Mouse (Mus musculus) kidney, embryonic 14.5 days (tissue): Measurements from ENCODE around the gene Tmc8. TPM values are rescaled to one million over a fixed set of nuclear protein-coding genes. Genes with fewer than 3 reads are reported as not detected.
A peak's percentile ranks its signal among the peaks of the same experiment; 100 is the strongest.

ENCODE experiments used
- ATAC-seq: fragments of 200-750 bp; cut with Nextera tagmentation; 2 replicates; pipeline ENCODE4 v1.8.0; 2017; ENCODE audit warnings: moderate number of reproducible peaks, mild to moderate bottlenecking, moderate TSS enrichment, moderate library complexity; ENCODE audit not compliant: low FRiP score, low TSS enrichment
- H3K27ac ChIP-seq: fragments of 300-500 bp; sonication (generic); 2 replicates; pipeline ENCODE4 v1.5.1; 2014; ENCODE audit warnings: low read depth, mild to moderate bottlenecking, low read length, moderate library complexity, mixed read lengths
- H3K27me3 ChIP-seq: fragments of 300-500 bp; sonication (generic); 2 replicates; pipeline ENCODE4 v1.6.1; 2014; ENCODE audit warnings: mild to moderate bottlenecking, low read length; ENCODE audit not compliant: control insufficient read depth, insufficient read depth
- H3K36me3 ChIP-seq: fragments of 300-500 bp; sonication (generic); 2 replicates; pipeline ENCODE4 v1.6.1; 2014; ENCODE audit warnings: low read length, mixed read lengths; ENCODE audit not compliant: control insufficient read depth, insufficient read depth
- H3K4me1 ChIP-seq: fragments of 300-500 bp; sonication (generic); 2 replicates; pipeline ENCODE4 v1.6.1; 2014; ENCODE audit warnings: low read length, mixed read lengths; ENCODE audit not compliant: control insufficient read depth, insufficient read depth
- H3K4me2 ChIP-seq: fragments of 300-500 bp; sonication (generic); replicated peaks from 2 replicates; pipeline ENCODE4 v1.6.1; 2014; ENCODE audit warnings: low read depth, mild to moderate bottlenecking, low read length
- H3K4me3 ChIP-seq: fragments of 300-500 bp; sonication (generic); 2 replicates; pipeline ENCODE4 v1.5.1; 2014; ENCODE audit warnings: mild to moderate bottlenecking, low read length
- H3K9ac ChIP-seq: fragments of 300-500 bp; sonication (generic); 2 replicates; pipeline ENCODE4 v1.6.1; 2014; ENCODE audit warnings: low read depth, mild to moderate bottlenecking, low read length, moderate library complexity
- H3K9me3 ChIP-seq: fragments of 300-500 bp; sonication (generic); 2 replicates; pipeline ENCODE4 v1.6.1; 2016; ENCODE audit warnings: low read length; ENCODE audit not compliant: control insufficient read depth
- WGBS: fragments of 180-500 bp; shearing (Covaris S2); extraction: QIAGEN DNeasy Blood & Tissue Kit; methylation state at CpG from one replicate; pipeline ENCODE4 v1.1.7; 2014; 5-methylcytosine and 5-hydroxymethylcytosine counted together
- polyA plus RNA-seq: library from polyadenylated mRNA; unstranded; fragments of >200 nt; fragmentation: Nextera tagmentation; extraction: Ambion mirVana; gene quantifications from 2 replicates; pipeline ENCODE4 v1.2.1, GENCODE M21; 2014

Tmc8 gene
- polyA plus RNA-seq, 1 experiment from 2014 or later = 3.4 TPM

DNA sequence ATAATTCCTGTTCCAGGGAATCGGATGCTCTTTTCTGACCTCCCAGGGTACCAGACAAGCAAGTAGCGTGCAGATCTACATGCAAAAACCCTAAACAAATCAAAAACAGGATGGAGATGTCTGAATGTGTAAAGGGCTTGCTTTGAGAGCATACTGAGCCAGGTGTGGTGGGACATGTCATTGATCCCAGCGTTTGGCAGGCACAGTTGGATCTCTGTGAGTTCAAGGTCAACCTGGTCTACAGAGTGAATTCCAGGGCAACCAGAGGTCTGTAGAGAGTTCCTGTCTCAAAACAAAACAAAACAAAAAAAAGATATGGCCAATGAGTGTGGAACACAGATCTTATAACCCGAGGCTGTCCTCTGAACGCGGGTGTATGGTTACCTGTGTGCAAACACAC is 41.5 kb downstream of the Tmc8 start:
- Histone ChIP-seq H3K36me3 (peaks cover 52% of the 10 kb centered on the region), H3K9ac (no peak overlapping the region), H3K4me3 (no peak overlapping the region), H3K4me2 (0 out of 2 replicates have a peak overlapping the region, but pooled peaks have one; percentile 4), H3K4me1 (peaks cover 39% of the 10 kb centered on the region), H3K9me3 (no peaks in the 10 kb centered on the region), H3K27ac (no peak overlapping the region), H3K27me3 (no peaks in the 10 kb centered on the region)
- no peak for ATAC-seq
- WGBS = 87% methylated on average over 6 of the region's 6 CpGs

DNA sequence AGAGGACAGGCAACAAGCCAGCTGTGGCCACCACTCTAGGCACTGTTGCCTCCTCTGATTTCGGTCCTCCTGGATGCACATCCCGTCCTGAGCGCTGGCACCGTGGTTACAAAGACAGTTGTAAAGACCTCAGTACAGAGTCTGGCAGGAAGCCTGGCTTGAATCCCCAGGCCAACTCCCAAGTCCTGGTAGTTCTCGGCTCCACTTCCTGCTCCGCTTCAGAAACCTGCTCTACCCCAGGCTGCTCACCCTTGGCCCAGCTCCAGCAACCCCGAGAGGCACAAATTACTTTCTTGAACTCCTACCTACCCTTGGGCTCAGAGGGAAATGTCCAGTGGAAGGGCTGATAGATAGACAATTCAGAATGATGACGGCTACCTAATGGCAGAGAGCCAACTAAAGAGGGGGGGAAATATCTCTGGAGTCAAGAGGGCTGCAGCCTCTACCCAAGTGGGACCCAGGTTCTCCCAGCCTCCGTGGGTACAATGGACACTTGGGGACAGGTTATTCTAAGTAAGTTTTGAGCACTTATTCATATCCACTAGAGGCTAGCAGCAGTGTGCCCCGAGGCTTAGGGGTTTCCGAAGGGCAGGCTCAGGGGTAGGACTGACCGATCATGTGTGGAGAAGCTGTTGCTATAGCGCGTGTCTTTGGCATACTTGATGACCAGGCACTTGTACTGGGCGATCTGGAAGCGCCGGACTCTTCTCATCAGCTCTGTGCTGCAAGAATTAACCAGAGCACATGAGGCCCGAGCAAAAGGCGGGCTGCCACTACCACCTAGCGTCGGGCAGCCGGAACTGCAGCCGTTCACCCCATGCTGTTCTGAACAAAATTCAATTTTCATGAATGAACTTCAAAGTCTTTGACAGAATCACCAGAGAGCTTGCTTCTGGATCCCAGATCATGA is 42.4 kb downstream of the Tmc8 start:
- peak; percentile 65 for ATAC-seq
- Histone ChIP-seq H3K9me3 (no peaks in the 10 kb centered on the region), H3K4me1 (peaks cover 47% of the 10 kb centered on the region), H3K27me3 (no peaks in the 10 kb centered on the region), H3K4me3 (peak overlapping the region; percentile 74), H3K9ac (peak overlapping the region; percentile 80), H3K36me3 (peaks cover 43% of the 10 kb centered on the region), H3K4me2 (peak overlapping the region; percentile 87), H3K27ac (no peak overlapping the region; the same call in 1 of the 2 replicates)
- WGBS = 19% methylated on average over 23 of the region's 23 CpGs

DNA sequence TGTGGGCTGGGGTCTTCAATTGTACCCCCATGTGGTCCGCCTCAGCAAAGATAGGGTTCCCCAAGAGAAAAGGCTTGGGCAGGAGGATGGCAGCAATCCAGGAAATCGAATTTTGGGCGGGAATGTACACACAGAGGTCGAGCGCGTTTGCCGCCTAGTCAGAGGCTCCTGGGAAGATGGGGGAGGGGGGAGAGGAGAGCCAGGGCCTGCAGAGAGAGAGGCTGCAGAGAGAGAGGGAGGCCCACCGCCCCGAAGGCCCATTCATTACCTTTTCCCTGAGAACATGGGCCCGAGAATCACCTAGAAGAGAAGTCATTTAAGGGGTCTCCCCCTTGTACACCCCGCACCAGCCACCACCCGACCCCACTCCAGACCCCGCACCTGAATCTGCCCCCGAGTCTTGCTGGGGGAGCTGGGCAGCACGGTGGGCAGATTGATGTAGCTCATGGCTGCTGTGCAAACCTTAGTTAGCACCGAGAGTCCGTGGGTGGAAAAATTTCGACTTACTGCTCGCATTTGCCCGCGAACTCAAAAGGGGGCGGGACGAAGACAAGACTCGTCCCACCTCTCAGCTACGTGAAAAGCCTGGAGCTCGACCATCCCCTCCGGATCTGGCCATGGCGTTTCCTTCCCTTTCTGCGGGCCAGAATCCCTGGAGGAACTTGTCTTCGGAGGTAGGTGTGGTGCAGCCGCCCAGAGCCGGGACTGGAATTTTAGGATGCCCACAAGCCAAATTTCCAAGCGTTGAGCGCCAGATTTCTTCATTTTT is 43.6 kb downstream of the Tmc8 start, which contains the start of the genes Afmid and Tk1:
Gene Afmid (plus strand): TSS at position 592 of the 769 bp plus-strand sequence.
Gene Tk1 (minus strand): TSS at position 760 of the 769 bp plus-strand sequence.
- ATAC-seq = peak; percentile 72
- Histone ChIP-seq H3K4me2 (peak within 1 kb of the TSS; percentile 87), H3K9me3 (no peaks in the 10 kb centered on the region), H3K4me1 (peaks cover 58% of the 10 kb centered on the region), H3K27ac (peak within 1 kb of the TSS; percentile 96), H3K9ac (peak within 1 kb of the TSS; percentile 80), H3K36me3 (peaks cover 31% of the 10 kb centered on the region), H3K4me3 (peak within 1 kb of the TSS; percentile 74), H3K27me3 (no peaks in the 10 kb centered on the region)
- under 1% methylated on average over 34 of the region's 34 CpGs for WGBS

DNA sequence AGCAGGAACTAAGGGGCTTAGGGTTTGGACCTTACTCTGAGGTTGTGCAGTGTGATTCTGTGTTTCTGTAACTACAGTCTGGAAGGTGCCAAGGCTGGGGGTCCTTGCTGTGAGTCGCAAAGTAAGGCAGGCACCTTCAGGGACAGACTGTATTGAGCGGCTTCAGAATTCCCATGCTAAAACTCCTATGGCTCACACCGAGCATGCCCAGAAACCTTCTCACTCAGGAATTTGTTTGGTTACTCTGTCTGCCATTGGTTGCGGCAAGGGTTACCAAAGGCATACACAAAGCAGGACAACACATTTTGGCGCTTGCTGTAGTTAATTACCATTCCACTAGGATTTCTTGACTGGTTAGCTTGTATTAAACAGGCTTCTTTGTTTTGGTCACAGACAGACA is 44.3 kb downstream of the Tmc8 start:
- Histone ChIP-seq H3K4me2 (peak overlapping the region; percentile 87), H3K4me3 (peak overlapping the region; percentile 74), H3K9ac (peak overlapping the region; percentile 80), H3K9me3 (no peaks in the 10 kb centered on the region), H3K4me1 (peaks cover 58% of the 10 kb centered on the region), H3K27ac (peak overlapping the region; percentile 96), H3K27me3 (no peaks in the 10 kb centered on the region), H3K36me3 (peaks cover 25% of the 10 kb centered on the region)
- 8% methylated on average over 5 of the region's 5 CpGs for WGBS
- peak; percentile 22; the same call in 1 of the 2 replicates for ATAC-seq

- whole genome bisulfite sequencing = 58% methylated on average over 8 of the region's 8 CpGs
- H3K4me1 ChIP-seq = peaks cover 56% of the 10 kb centered on the region
- no peak overlapping the region; the same call in 1 of the 2 replicates for H3K9ac ChIP-seq
- H3K4me2 ChIP-seq = no peak overlapping the region
- no peaks in the 10 kb centered on the region for H3K9me3 ChIP-seq
- no peak overlapping the region for H3K4me3 ChIP-seq
- peaks cover 17% of the 10 kb centered on the region for H3K36me3 ChIP-seq
- H3K27ac ChIP-seq = no peak overlapping the region
- no peaks in the 10 kb centered on the region for H3K27me3 ChIP-seq
- ATAC-seq = no peak
Observed at GRCm38 (mm10) chr11:117826916-117827315, 45.0 kb downstream of the Tmc8 start.

DNA sequence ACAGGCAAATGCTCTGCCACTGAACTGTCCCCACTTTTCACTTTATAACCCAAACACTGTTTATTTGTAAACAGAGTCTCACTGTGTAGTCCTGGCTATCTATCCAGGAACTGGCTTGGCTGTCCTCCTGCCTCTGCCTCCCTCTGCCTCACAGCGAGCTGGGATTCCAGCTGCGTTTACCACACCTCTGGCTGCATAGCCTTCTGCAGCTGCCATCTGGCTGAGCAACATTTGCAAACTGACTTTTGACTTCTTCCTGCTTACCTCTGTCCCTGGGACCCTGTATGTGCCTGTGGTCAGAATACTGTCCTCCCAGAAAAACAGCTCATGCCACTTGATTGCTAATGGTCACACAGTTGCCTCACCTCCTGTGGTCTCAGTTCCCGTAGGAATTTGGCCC is 45.5 kb downstream of the Tmc8 start:
- no peak overlapping the region for H3K4me2 ChIP-seq

GRCm38 (mm10) chr11:117828149-117828887 is 46.4 kb downstream of the Tmc8 start:
- WGBS = 77% methylated on average over 18 of the region's 18 CpGs
- Histone ChIP-seq H3K9ac (peak overlapping the region; percentile 12; the same call in 1 of the 2 replicates), H3K27ac (peak overlapping the region; percentile 59; the same call in 1 of the 2 replicates), H3K4me1 (peaks cover 57% of the 10 kb centered on the region), H3K36me3 (peaks cover 6% of the 10 kb centered on the region), H3K9me3 (no peaks in the 10 kb centered on the region), H3K4me3 (no peak overlapping the region), H3K4me2 (no peak overlapping the region), H3K27me3 (no peaks in the 10 kb centered on the region)
- ATAC-seq = no peak

More for the DNA sequence above, 45.5 kb downstream of the Tmc8 start:
- H3K9ac ChIP-seq = no peak overlapping the region
- 0 out of 2 replicates have a peak overlapping the region, but pooled peaks have one; percentile 7 for H3K27ac ChIP-seq
- no peak for ATAC-seq
- H3K4me3 ChIP-seq = no peak overlapping the region
- 60% methylated on average over 3 of the region's 3 CpGs for WGBS
- no peaks in the 10 kb centered on the region for H3K9me3 ChIP-seq
- peaks cover 13% of the 10 kb centered on the region for H3K36me3 ChIP-seq
- H3K27me3 ChIP-seq = no peaks in the 10 kb centered on the region
- peaks cover 58% of the 10 kb centered on the region for H3K4me1 ChIP-seq

- Histone ChIP-seq H3K27ac (peak overlapping the region; percentile 59), H3K4me3 (no peak overlapping the region), H3K4me2 (no peak overlapping the region), H3K4me1 (peaks cover 51% of the 10 kb centered on the region), H3K27me3 (no peaks in the 10 kb centered on the region), H3K36me3 (no peaks in the 10 kb centered on the region; the same call in 1 of the 2 replicates), H3K9me3 (no peaks in the 10 kb centered on the region), H3K9ac (peak overlapping the region; percentile 12; the same call in 1 of the 2 replicates)
- WGBS = 54% methylated on average over 9 of the region's 9 CpGs
- ATAC-seq = no peak
Observed at GRCm38 (mm10) chr11:117828888-117829604, 47.2 kb downstream of the Tmc8 start.
